Mouse (Mus musculus) layer of hippocampus, postnatal 10 days (tissue): Measurements from ENCODE around the gene Slc25a13. TPM values are rescaled to one million over a fixed set of nuclear protein-coding genes. Genes with fewer than 3 reads are reported as not detected.

ENCODE experiments used
- DNase-seq, 2 experiments: peaks; one replicate each; pipeline ENCODE4 v3.0.0; 2021; ENCODE audit warnings: low spot score in 2 of 2
- total RNA-seq, 2 experiments: library from RNA; stranded (reverse); gene quantifications; 2 replicates each; pipeline ENCODE4 v1.2.3; 2021

The Slc25a13 gene
- total RNA-seq, 2 experiments from 2014 or later = 2.1 to 3.3 TPM

GRCm38 (mm10) chr6:6121904-6122303, 95.1 kb downstream of the Slc25a13 start:
- no peak for DNase-seq

- DNase-seq = no peak
Measured at GRCm38 (mm10) chr6:6120841-6121240, 96.1 kb downstream of the Slc25a13 start.

GRCm38 (mm10) chr6:6115771-6116170, 101.2 kb downstream of the Slc25a13 start:
- no peak for DNase-seq

GRCm38 (mm10) chr6:6113776-6114175, 103.2 kb downstream of the Slc25a13 start:
- no peak for DNase-seq

- DNase-seq = no peak
Measured at GRCm38 (mm10) chr6:6112767-6113528, 104.0 kb downstream of the Slc25a13 start.

DNA sequence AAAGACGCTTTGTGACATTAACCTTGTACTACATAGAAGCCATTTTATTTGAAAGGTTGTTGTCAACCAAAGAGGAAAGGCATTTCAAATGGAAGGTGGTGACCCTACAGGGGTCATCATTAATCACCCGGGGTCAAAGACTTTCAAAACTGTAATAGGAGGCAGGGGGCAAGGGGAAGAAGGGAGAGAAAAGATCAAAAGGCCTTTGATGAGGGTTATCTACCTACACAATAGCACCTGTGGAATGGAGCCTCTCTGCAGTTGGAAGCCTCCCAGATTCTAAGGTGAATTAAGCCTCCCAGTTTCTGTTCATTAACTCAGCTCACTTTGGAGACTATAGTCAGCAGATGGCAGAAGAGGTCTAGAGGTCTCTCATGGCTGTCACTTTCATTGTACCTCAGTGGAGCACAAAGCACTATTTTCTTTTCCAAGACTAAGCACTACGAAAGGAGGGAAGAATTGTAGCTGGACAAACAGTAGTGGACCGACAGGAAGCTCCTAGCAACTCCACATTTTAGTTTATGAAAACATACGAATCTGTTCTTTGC, 109.5 kb downstream of the Slc25a13 start:
- DNase-seq = no peak

DNA sequence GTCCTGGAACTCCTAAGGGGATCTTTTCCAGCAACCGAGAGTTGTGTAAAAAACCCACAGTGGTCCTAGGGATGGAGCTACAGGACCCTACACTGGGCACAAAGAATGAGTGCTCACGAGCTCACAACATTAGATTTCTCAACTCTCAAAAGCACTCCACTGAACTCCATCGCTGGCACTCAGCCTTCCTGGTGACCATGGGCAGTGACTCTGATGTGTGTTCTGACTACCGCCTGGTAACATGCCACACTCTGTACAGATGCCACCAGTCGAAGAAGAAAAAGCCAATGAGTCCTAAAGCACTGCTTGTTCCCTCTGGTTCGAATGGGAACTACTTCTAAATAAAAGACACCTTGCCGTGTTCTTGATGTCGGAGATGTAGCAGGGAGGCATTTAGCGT, 111.4 kb downstream of the Slc25a13 start:
- no peak for DNase-seq

GRCm38 (mm10) chr6:6103469-6103868, 113.5 kb downstream of the Slc25a13 start:
- DNase-seq = no peak

DNA sequence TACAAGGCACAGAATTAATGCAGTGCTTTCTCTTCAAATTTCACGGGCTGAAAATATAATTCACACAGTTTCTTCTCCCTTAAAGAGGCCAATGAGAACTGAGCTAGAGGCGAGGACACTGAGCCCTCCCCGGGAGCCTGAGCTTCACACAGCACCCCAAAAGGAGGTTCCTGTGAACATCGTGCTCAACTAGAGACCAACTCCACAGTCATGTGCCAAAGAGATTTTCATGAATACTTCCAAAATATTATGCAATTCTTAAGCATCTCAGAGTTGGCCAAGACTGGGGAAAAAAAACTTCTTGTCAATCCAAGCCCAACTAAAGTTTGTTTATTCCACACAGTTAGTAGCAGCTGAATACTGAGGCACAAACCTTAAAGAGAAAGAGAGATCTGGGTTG, 115.4 kb downstream of the Slc25a13 start:
- no peak for DNase-seq

DNA sequence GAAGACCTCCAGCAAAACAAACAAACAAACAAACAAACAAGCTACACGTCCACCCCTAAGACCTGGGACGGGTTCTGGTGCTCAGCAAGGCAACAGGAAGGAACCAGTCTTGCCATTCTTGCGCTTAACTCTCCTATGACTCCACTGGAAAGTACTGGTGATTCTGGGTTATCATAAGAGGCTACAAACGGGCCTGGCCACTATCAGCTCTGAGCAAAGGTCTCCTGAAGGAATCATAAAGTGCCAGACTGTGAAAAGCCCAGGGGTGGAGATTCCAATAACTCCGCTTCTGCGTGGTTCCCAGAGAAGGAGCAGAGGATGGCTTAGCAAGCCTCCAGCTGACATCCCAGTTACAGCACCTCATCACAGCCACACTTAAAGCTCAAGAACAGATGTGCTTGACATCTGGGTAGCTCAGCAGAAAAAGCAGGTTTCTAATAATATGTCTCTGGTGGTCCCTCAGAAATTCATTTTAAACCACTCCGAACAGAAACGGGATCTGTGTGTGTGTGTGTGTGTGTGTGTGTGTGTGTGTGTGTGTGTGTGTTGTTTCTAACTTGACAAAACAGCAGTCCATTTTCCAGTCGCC, 116.0 kb downstream of the Slc25a13 start:
- DNase-seq = no peak

- no peak for DNase-seq
Measured at GRCm38 (mm10) chr6:6093978-6094377, 123.0 kb downstream of the Slc25a13 start.

DNA sequence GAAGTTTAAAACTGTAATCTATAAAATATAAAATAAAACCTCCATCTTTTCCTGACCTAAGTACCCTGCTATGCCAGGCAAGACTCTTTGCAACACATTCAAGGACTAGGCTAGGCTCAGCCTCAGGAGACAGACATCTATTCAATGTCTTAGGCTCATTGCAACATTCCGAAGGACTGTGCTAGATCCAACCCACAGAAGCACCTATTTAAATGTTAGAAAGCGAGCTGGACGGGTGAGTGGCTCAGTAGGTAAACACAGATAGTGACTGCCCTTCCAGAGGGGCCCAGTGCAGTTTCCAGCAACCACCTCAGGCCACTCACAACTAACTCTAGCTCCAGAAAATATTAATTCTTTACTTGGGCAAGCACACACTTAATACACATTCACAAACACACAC, 123.5 kb downstream of the Slc25a13 start:
- DNase-seq = no peak

GRCm38 (mm10) chr6:6092497-6092896, 124.5 kb downstream of the Slc25a13 start:
- no peak for DNase-seq

DNA sequence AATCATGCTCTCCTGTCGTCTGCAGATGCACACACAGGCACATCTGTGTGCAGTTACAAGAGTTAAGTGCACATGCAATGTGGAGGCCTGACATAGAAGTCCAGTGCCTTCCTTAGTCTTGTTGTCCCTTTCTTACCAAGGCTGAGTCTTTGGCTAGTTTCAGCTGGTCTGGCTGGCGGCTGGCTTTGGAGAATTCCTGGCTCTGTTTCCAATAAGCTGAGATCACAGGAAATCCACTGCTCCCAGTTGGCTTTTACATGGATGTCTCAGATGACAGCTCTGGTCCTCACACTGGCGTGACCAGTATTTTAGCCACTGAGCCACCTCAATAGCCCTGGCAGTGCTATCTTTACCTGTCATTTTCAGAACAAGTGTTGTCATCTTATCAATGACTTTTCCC, 126.0 kb downstream of the Slc25a13 start:
- DNase-seq = no peak

GRCm38 (mm10) chr6:6088151-6088550, 128.8 kb downstream of the Slc25a13 start:
- peak; percentile 61 to 65 for DNase-seq

GRCm38 (mm10) chr6:6080484-6080883, 136.5 kb downstream of the Slc25a13 start:
- no peak for DNase-seq

GRCm38 (mm10) chr6:6077234-6077633, 139.7 kb downstream of the Slc25a13 start:
- DNase-seq = no peak

GRCm38 (mm10) chr6:6075940-6076447, 141.0 kb downstream of the Slc25a13 start:
- no peak for DNase-seq

GRCm38 (mm10) chr6:6071038-6071437, 145.9 kb downstream of the Slc25a13 start:
- DNase-seq = no peak

DNA sequence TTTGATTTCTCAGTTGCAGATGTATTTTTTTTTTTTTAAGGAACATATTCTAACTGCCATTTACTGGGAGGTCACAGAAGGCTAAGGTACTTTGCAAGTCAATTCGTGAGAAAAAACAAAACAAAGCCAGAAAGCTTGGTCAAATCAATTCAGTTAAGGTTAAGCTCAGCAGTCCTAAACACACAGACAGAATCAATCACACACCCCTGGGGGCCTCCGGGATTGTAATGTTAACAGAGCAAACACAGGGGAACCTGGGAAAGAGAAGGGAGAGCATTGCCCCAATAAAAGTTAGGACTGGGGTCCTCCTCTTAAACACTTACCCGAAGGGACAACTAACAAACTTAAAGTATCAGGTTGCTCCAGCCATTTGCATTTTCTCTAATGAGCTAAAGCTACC, 147.0 kb downstream of the Slc25a13 start:
- no peak for DNase-seq

DNA sequence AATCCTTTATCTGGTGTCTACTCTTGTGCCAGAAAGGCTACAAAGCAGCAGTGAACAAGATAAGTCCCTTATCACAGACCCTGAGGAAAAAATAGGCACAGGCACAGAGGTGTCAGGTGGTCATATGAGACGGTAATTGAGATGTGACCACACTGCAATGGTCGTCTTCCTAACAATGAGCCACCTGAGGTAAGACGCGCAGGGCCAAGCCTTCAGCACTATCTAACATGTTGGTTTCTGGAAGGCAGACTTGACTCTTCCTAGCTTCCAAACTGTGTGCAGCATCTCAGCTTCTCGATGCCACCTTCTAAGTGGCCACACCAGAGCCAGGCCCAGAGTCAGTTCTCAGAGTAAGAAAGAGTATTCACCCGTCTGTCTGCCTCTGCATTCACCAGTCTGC, 149.8 kb downstream of the Slc25a13 start:
- no peak for DNase-seq

- no peak for DNase-seq
Measured at GRCm38 (mm10) chr6:6058548-6058947, 158.4 kb downstream of the Slc25a13 start.
